Mouse (Mus musculus) megakaryocyte, embryonic 14.5 days (primary cell): ENCODE measurements at regions not wholly inside any gene's neighbourhood (a gene's known extent, or its start where the extent isn't known, plus 50 kb on each side); places are given as distances from the start of the nearest gene placed in this dataset.

Experiments
- FLI1 ChIP-seq: IDR thresholded peaks from 2 replicates; pipeline ENCODE4 v1.6.1; 2012; ENCODE audit warnings: low read length, inconsistent platforms, mixed read lengths
- GATA1 ChIP-seq: IDR thresholded peaks from 3 replicates; pipeline ENCODE4 v1.6.1; 2012; ENCODE audit warnings: mixed read lengths, low read length, inconsistent platforms, borderline replicate concordance

DNA sequence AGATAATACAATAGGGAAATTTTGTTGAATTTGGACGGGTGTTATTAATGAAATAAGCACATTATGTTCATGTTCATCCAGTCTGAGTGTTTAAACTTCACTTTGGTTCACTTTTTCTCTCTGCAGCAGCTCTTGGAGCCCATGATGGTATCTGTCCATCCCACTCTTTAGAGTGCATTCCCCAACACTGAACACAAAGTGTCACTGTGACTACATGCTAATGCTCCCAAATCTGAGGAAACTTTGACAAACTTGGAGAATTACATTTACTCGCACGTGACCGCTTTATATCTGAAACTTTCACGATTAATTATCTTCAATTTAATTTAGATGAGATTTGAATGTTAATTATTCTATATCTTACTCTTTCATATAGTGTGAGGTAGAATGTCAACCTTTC lies 250.8 kb downstream of the Pou4f1 start:
- TF ChIP-seq GATA1 (no peak), FLI1 (no peak)
